Mouse (Mus musculus): ENCODE measurements at regions not wholly inside any gene's neighbourhood (a gene's known extent, or its start where the extent isn't known, plus 50 kb on each side); places are given as distances from the start of the nearest gene placed in this dataset.
A peak's percentile ranks its signal among the peaks of the same experiment; 100 is the strongest.

- peaks cover 2% of the 10 kb centered on the region; the same call in 1 of the 2 replicates for H3K4me1 ChIP-seq (ENCODE audit: control insufficient read depth, insufficient read depth, low read length)
- TF ChIP-seq CTCF (IDR thresholded peaks at IDR 0.05; ENCODE audit: extremely low read depth, insufficient read depth, low read length) (no peak), POLR2A (IDR thresholded peaks at IDR 0.05; ENCODE audit: extremely low read depth, insufficient read depth, low read length) (no peak)
- peak overlapping the region; percentile 95 for H3K27ac ChIP-seq (ENCODE audit: insufficient read depth, low read length)
- no peak overlapping the region for H3K4me3 ChIP-seq (ENCODE audit: insufficient read depth, low read length)
Observed at GRCm38 (mm10) chr1:124777685-124778084, 657.8 kb downstream of the Actr3 start.

GRCm38 (mm10) chr1:124756721-124757120 is 678.8 kb downstream of the Actr3 start:
- H3K4me1 ChIP-seq (ENCODE audit: control insufficient read depth, insufficient read depth, low read length), result no peaks in the 10 kb centered on the region; the same call in 1 of the 2 replicates
- TF ChIP-seq CTCF (IDR thresholded peaks at IDR 0.05; ENCODE audit: extremely low read depth, insufficient read depth, low read length) (no peak), POLR2A (IDR thresholded peaks at IDR 0.05; ENCODE audit: extremely low read depth, insufficient read depth, low read length) (no peak)
- H3K27ac ChIP-seq (ENCODE audit: insufficient read depth, low read length), result no peak overlapping the region
- no peak overlapping the region for H3K4me3 ChIP-seq (ENCODE audit: insufficient read depth, low read length)

- Histone ChIP-seq H3K27ac (ENCODE audit: insufficient read depth, low read length) (no peak overlapping the region), H3K4me3 (ENCODE audit: insufficient read depth, low read length) (no peak overlapping the region), H3K4me1 (ENCODE audit: control insufficient read depth, insufficient read depth, low read length) (no peaks in the 10 kb centered on the region; the same call in 1 of the 2 replicates)
- TF ChIP-seq CTCF (IDR thresholded peaks at IDR 0.05; ENCODE audit: extremely low read depth, insufficient read depth, low read length) (no peak), POLR2A (IDR thresholded peaks at IDR 0.05; ENCODE audit: extremely low read depth, insufficient read depth, low read length) (no peak)
Observed at GRCm38 (mm10) chr1:124739777-124740176, 694.4 kb upstream of the Dpp10 start.

- TF ChIP-seq CTCF (IDR thresholded peaks at IDR 0.05; ENCODE audit: extremely low read depth, insufficient read depth, low read length) (no peak), POLR2A (IDR thresholded peaks at IDR 0.05; ENCODE audit: extremely low read depth, insufficient read depth, low read length) (no peak)
- Histone ChIP-seq H3K4me1 (ENCODE audit: control insufficient read depth, insufficient read depth, low read length) (no peaks in the 10 kb centered on the region), H3K27ac (ENCODE audit: insufficient read depth, low read length) (no peak overlapping the region)
Observed at GRCm38 (mm10) chr1:124730364-124730763, 685.0 kb upstream of the Dpp10 start.

GRCm38 (mm10) chr1:124718065-124718464 is 672.7 kb upstream of the Dpp10 start:
- no peak for TF ChIP-seq POLR2A (IDR thresholded peaks at IDR 0.05; ENCODE audit: extremely low read depth, insufficient read depth, low read length)
- TF ChIP-seq CTCF (IDR thresholded peaks at IDR 0.05; ENCODE audit: extremely low read depth, insufficient read depth, low read length), result peak; percentile 88
- no peak overlapping the region for H3K27ac ChIP-seq (ENCODE audit: insufficient read depth, low read length)
- no peak overlapping the region for H3K4me3 ChIP-seq (ENCODE audit: insufficient read depth, low read length)
- peaks cover 5% of the 10 kb centered on the region; the same call in 1 of the 2 replicates for H3K4me1 ChIP-seq (ENCODE audit: control insufficient read depth, insufficient read depth, low read length)

More at GRCm38 (mm10) chr1:124730364-124730763, 685.0 kb upstream of the Dpp10 start:
- H3K4me3 ChIP-seq (ENCODE audit: insufficient read depth, low read length), result no peak overlapping the region

- H3K4me1 ChIP-seq (ENCODE audit: control insufficient read depth, insufficient read depth, low read length), result no peaks in the 10 kb centered on the region; the same call in 1 of the 2 replicates
- H3K27ac ChIP-seq (ENCODE audit: insufficient read depth, low read length), result 0 out of 2 replicates have a peak overlapping the region, but pooled peaks have one; percentile 49
- H3K4me3 ChIP-seq (ENCODE audit: insufficient read depth, low read length), result no peak overlapping the region
- TF ChIP-seq POLR2A (IDR thresholded peaks at IDR 0.05; ENCODE audit: extremely low read depth, insufficient read depth, low read length), result no peak
- no peak for TF ChIP-seq CTCF (IDR thresholded peaks at IDR 0.05; ENCODE audit: extremely low read depth, insufficient read depth, low read length)
Observed at GRCm38 (mm10) chr1:124706246-124706645, 660.9 kb upstream of the Dpp10 start.

- Histone ChIP-seq H3K4me1 (ENCODE audit: control insufficient read depth, insufficient read depth, low read length) (no peaks in the 10 kb centered on the region), H3K4me3 (ENCODE audit: insufficient read depth, low read length) (no peak overlapping the region), H3K27ac (ENCODE audit: insufficient read depth, low read length) (no peak overlapping the region)
- TF ChIP-seq POLR2A (IDR thresholded peaks at IDR 0.05; ENCODE audit: extremely low read depth, insufficient read depth, low read length), result no peak
- peak; percentile 54 for TF ChIP-seq CTCF (IDR thresholded peaks at IDR 0.05; ENCODE audit: extremely low read depth, insufficient read depth, low read length)
Observed at GRCm38 (mm10) chr1:124674420-124674819, 629.1 kb upstream of the Dpp10 start.

GRCm38 (mm10) chr1:124652872-124653271 is 607.5 kb upstream of the Dpp10 start:
- TF ChIP-seq CTCF (IDR thresholded peaks at IDR 0.05; ENCODE audit: extremely low read depth, insufficient read depth, low read length) (no peak), POLR2A (IDR thresholded peaks at IDR 0.05; ENCODE audit: extremely low read depth, insufficient read depth, low read length) (no peak)
- no peak overlapping the region for H3K4me3 ChIP-seq (ENCODE audit: insufficient read depth, low read length)
- H3K27ac ChIP-seq (ENCODE audit: insufficient read depth, low read length), result no peak overlapping the region
- H3K4me1 ChIP-seq (ENCODE audit: control insufficient read depth, insufficient read depth, low read length), result no peaks in the 10 kb centered on the region

- Histone ChIP-seq H3K4me1 (ENCODE audit: control insufficient read depth, insufficient read depth, low read length) (no peaks in the 10 kb centered on the region), H3K27ac (ENCODE audit: insufficient read depth, low read length) (no peak overlapping the region), H3K4me3 (ENCODE audit: insufficient read depth, low read length) (no peak overlapping the region)
- TF ChIP-seq POLR2A (IDR thresholded peaks at IDR 0.05; ENCODE audit: extremely low read depth, insufficient read depth, low read length), result no peak
- no peak for TF ChIP-seq CTCF (IDR thresholded peaks at IDR 0.05; ENCODE audit: extremely low read depth, insufficient read depth, low read length)
Observed at GRCm38 (mm10) chr1:124652251-124652861, 607.0 kb upstream of the Dpp10 start.

GRCm38 (mm10) chr1:124635246-124635768 is 589.9 kb upstream of the Dpp10 start:
- Histone ChIP-seq H3K4me3 (ENCODE audit: insufficient read depth, low read length) (no peak overlapping the region), H3K4me1 (ENCODE audit: control insufficient read depth, insufficient read depth, low read length) (no peaks in the 10 kb centered on the region), H3K27ac (ENCODE audit: insufficient read depth, low read length) (no peak overlapping the region)
- TF ChIP-seq POLR2A (IDR thresholded peaks at IDR 0.05; ENCODE audit: extremely low read depth, insufficient read depth, low read length) (no peak), CTCF (IDR thresholded peaks at IDR 0.05; ENCODE audit: extremely low read depth, insufficient read depth, low read length) (no peak)
